Mouse (Mus musculus) gastrocnemius, postnatal 4 days (tissue): ENCODE data around the gene Olfr146. TPM values are rescaled to one million over a fixed set of nuclear protein-coding genes. Genes with fewer than 3 reads are reported as not detected.

Source experiments
- DNase-seq, 2 experiments: peaks; one replicate each; pipeline ENCODE4 v3.0.0; 2021 to 2022; ENCODE audit warnings: low spot score in 2 of 2, mixed read lengths in 2 of 2
- long read RNA-seq, 2 experiments: library from polyadenylated mRNA; stranded (forward); transcript quantifications; one replicate each; pipeline ENCODE4 v2.0.0; 2021
- microRNA-seq: library from miRNA; unstranded; fragments of <30 nt; microRNA quantifications from one replicate; pipeline ENCODE4 v1.2.0, GENCODE M21; 2021
- total RNA-seq, 2 experiments: library from RNA; stranded (reverse); gene quantifications; 2 replicates each; pipeline ENCODE4 v1.2.3; 2021

Gene Olfr146
- total RNA-seq = not detected
- long read RNA-seq, experiment 1 = 0 reads
- long read RNA-seq, experiment 2 = 0 reads

DNA sequence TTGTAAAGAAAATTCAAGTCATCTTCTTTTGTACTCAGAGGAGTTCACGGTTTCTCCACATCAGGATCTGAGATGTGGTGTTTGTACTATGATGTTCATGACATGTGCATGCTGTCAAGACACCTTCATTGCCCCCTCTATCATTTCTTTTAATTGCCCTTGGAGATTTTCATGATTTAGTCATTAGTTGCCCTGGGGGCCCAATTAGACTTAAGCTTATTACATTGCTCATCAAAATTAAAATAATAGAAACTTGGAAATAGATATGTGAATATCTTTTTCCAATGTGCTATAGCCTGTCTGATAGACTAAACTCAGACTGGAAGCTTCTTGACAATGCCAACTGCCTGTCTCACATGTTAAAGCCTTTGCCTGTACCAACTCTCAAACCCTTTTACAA, at the start of gene Olfr146:
Gene Olfr146 (minus strand): TSS at position 101 of the 400 bp plus-strand sequence.
- no peak for DNase-seq

DNA sequence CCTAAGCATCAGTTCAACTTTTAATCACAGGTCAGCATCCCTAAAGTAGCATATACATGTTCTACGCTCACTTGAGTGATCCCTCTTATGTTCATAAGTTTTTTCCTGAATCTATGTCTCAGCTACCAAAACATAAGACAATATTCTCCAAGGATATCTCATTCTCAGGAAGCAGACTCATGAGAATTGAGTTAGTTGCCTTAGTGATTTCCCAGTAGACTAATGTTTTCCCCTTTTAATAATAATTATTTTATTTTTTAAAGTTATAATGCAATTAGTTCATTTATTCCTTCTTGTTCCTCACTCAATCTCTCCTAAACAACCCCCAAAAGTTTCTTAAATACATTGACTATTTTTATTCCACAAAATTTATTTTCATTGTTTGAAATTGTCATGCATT, 41.7 kb upstream of the Olfr146 start, which contains the start of gene Olfr937:
Gene Olfr937 (minus strand): TSS at position 101 of the 400 bp plus-strand sequence.
- no peak for DNase-seq

- no peak for DNase-seq
These were observed 23.6 kb downstream of the Olfr146 start, which contains the start of gene Olfr935 for GRCm38 (mm10) chr9:38999583-38999982. Gene Olfr935 (minus strand): TSS chr9:38999683.

DNA sequence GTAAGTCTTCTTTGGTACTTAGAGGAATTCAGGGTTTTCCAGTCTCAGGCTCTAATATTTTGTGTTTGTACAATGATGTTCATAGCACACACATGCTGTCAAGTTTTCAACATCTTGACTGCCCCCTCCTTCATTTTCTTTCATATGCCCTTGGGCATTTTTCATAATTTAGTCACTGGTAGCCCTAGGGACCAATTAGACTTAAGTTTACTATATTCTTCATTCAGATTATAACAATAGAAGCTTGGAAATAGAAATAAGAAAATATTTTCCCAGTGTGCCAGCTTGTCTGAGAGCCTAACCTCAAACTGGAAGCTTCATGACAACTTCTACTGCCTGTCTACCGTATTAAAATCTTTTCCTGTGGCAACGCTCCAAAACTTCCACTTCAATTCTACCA, 35.0 kb downstream of the Olfr146 start, which contains the start of gene Olfr934:
Gene Olfr934 (minus strand): TSS at position 101 of the 400 bp plus-strand sequence.
- no peak for DNase-seq

DNA sequence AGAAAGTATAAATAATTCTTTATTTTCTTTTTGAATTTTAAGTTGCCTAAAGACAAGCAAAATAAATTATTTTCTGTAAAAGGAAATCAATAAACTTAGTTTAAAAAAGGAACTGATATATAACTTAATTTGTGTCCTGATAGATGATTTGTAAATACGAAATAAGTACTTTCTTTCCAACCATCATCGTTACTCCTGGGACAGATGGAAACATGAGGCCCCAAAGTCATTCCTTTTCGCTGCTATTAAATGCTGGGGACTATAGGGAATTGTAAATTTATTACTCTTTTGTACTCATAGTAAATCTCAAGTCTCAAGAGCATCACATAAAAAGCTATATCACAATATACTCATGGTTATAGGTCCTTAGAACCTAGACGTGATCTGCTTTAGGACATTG, 51.2 kb downstream of the Olfr146 start, which contains the start of gene Olfr933:
Gene Olfr933 (plus strand): TSS at position 301 of the 400 bp plus-strand sequence.
- DNase-seq = no peak

Small RNAs within 50 kb of the gene (microRNA-seq; reads per million reads assigned to microRNA genes)
- not detected for gene Gm25529

Other genes with a start within 250 kb of the Olfr146 start
- not detected for gene Olfr922, start 208.8 kb downstream of the Olfr146 start, total RNA-seq
- not detected for gene Olfr923, start 196.8 kb downstream of the Olfr146 start, total RNA-seq
- gene Olfr924, start 178.9 kb downstream of the Olfr146 start, total RNA-seq = not detected
- gene Olfr26, start 168.3 kb downstream of the Olfr146 start, total RNA-seq = not detected
- gene Olfr926, start 146.3 kb downstream of the Olfr146 start, total RNA-seq = not detected
- not detected for gene Olfr930, start 93.6 kb downstream of the Olfr146 start, total RNA-seq
- not detected for gene Olfr933, start 51.1 kb downstream of the Olfr146 start, total RNA-seq
- gene Olfr934, start 35.1 kb downstream of the Olfr146 start, total RNA-seq = not detected
- not detected for gene Olfr935, start 23.7 kb downstream of the Olfr146 start, total RNA-seq
- gene Olfr937, start 41.6 kb upstream of the Olfr146 start, total RNA-seq = not detected
- not detected for gene Olfr938, start 55.5 kb upstream of the Olfr146 start, total RNA-seq
- gene Olfr27, start 104.8 kb upstream of the Olfr146 start, total RNA-seq = not detected
- gene Olfr943, start 142.9 kb upstream of the Olfr146 start, total RNA-seq = not detected
- gene Olfr944, start 178.5 kb upstream of the Olfr146 start, total RNA-seq = not detected
- not detected for gene Olfr1537, start 226.6 kb upstream of the Olfr146 start, total RNA-seq